Mouse (Mus musculus) ES-Bruce4 (cell line): ENCODE measurements at regions not wholly inside any gene's neighbourhood (a gene's known extent, or its start where the extent isn't known, plus 50 kb on each side); places are given as distances from the start of the nearest gene placed in this dataset.

Experiments
- H3K27ac ChIP-seq: 2 replicates; pipeline ENCODE4 v1.5.1; 2012; ENCODE audit warnings: low read length, inconsistent platforms; ENCODE audit not compliant: insufficient read depth
- H3K27me3 ChIP-seq: 2 replicates; pipeline ENCODE4 v1.6.1; 2012; ENCODE audit warnings: mild to moderate bottlenecking, low read length, inconsistent platforms; ENCODE audit not compliant: control insufficient read depth, poor library complexity, insufficient read depth, severe bottlenecking
- H3K36me3 ChIP-seq: 2 replicates; pipeline ENCODE4 v1.6.1; 2012; ENCODE audit warnings: inconsistent platforms, mild to moderate bottlenecking, low read length, moderate library complexity; ENCODE audit not compliant: control insufficient read depth, poor library complexity, insufficient read depth, severe bottlenecking
- H3K4me1 ChIP-seq: one replicate; pipeline ENCODE4 v1.8.1; 2011; ENCODE audit warnings: low read length; ENCODE audit not compliant: control insufficient read depth, insufficient read depth
- H3K4me3 ChIP-seq: 2 replicates; pipeline ENCODE4 v1.5.1; 2011; ENCODE audit warnings: low read depth, mild to moderate bottlenecking, low read length
- H3K9ac ChIP-seq: 2 replicates; pipeline ENCODE4 v1.6.1; 2012; ENCODE audit warnings: low read depth, mild to moderate bottlenecking, inconsistent platforms; ENCODE audit not compliant: poor library complexity, severe bottlenecking
- H3K9me3 ChIP-seq: replicated peaks from 2 replicates; pipeline ENCODE4 v1.6.1; 2012; ENCODE audit warnings: mild to moderate bottlenecking, low read length, inconsistent platforms; ENCODE audit not compliant: control insufficient read depth, poor library complexity, insufficient read depth, severe bottlenecking
- CTCF ChIP-seq: IDR thresholded peaks from one replicate; pipeline ENCODE4 v1.8.1; 2011; ENCODE audit warnings: low read depth, low read length
- EP300 ChIP-seq: IDR thresholded peaks from 2 replicates; pipeline ENCODE4 v1.6.1; 2011; ENCODE audit warnings: low read depth, low read length; ENCODE audit not compliant: insufficient read depth
- POLR2A ChIP-seq: IDR thresholded peaks from one replicate; pipeline ENCODE4 v1.8.1; 2011; ENCODE audit warnings: low read length; ENCODE audit not compliant: insufficient read depth

DNA sequence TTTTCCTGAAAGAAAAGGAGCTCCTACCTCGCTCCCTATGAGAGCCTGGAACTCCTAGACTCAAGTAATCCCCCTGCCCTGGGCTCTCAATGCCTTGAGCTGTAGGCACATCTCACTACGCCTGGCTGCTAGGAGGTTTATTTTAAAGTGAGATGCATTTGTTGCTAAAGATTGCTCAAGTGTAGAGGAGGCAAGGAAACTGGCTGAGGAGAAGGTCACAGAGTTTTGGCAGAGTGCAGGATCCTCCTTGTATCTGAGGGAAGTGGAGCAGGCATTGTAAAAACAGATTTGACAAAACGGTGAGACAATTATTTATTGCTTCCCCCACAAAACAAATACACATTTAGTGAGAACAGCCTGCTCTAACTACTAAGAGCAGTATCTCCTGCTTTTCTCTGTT is 228.7 kb downstream of the Gm5426 start:
- Histone ChIP-seq H3K4me1 (no peaks in the 10 kb centered on the region), H3K27ac (no peak overlapping the region), H3K4me3 (no peak overlapping the region), H3K27me3 (no peaks in the 10 kb centered on the region), H3K9ac (no peak overlapping the region), H3K9me3 (peaks cover 3% of the 10 kb centered on the region; the same call in 1 of the 2 replicates), H3K36me3 (no peaks in the 10 kb centered on the region)
- TF ChIP-seq EP300 (no peak), CTCF (no peak), POLR2A (no peak)

DNA sequence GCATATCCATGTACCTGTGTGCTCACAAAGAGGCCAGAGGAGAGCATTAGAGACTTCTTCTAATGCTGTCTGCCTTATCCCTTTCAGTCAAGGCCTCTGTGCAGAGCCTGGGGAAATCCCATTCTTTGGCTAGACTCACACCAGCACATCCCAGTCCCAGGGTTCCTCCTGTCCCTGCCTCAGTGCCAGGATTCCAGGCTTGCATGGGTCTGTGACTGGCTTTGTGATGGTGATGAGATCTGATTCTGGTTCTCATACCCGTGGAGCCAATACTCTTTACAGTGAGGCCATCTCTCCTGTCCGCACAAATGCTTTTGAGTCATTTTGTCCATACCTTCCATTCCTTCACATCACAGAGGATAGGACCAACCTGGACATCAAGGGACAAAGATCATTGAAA is 230.5 kb downstream of the Gm5426 start:
- Histone ChIP-seq H3K9ac (no peak overlapping the region), H3K27me3 (no peaks in the 10 kb centered on the region), H3K4me3 (no peak overlapping the region), H3K9me3 (peaks cover 3% of the 10 kb centered on the region; the same call in 1 of the 2 replicates), H3K36me3 (no peaks in the 10 kb centered on the region), H3K27ac (no peak overlapping the region), H3K4me1 (no peaks in the 10 kb centered on the region)
- TF ChIP-seq EP300, result no peak
- TF ChIP-seq POLR2A, result no peak
- TF ChIP-seq CTCF, result no peak

DNA sequence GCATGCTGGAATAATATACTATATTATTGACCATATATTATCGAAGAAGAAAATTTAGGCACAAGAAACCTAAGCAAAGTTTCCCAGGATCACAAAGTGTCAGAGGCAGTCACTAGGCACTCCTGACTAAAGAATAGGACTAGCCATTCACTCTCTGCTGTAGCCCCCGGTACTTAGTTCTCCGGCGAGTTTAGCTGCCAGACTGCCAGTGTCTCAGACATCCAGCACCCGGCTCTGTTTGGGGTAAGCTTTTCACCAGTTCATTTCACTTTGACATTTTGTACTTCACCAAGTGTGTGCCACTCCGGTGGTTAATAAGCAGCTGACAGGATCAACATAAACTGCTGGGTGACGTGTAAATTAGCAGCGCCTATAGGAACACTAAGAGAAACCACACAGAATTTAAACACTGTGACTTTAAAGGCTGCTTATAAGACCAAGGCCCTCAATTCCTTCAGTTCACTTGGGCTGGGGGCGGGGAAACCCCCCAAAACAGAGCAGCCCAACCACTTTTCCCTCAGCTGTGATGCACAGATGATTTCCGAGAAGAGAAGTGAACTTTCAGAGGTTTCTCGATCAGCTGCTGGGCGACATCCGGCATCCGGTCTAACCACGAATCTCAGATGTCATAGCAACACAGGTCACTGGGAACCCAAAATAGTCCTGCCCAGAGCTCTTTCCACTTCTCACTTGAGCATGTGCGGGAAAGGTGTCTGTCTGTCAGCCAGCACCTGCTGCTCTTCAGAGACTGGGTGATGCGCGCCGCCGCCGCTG is 234.3 kb downstream of the Gm5426 start:
- Histone ChIP-seq H3K9ac (no peak overlapping the region), H3K27me3 (no peaks in the 10 kb centered on the region), H3K4me1 (no peaks in the 10 kb centered on the region), H3K27ac (no peak overlapping the region), H3K36me3 (no peaks in the 10 kb centered on the region), H3K9me3 (peaks cover 3% of the 10 kb centered on the region; the same call in 1 of the 2 replicates), H3K4me3 (no peak overlapping the region)
- TF ChIP-seq EP300 (no peak), POLR2A (no peak), CTCF (no peak)

DNA sequence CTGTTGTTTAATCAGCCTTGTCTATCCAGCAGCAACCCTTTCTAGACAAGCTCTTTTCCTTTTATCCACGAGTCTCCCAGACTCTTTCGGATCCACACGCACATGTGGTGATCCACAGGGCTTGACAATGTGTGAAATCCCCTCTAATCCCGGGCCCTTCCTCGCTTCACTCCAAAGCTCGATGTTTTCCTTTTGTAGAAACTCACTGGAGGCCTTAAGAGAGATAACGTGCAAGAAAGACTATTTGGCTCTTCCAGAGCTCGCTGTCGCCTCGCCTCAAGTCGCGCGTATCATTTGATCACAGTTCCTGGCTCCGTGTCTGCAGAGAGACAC is 234.9 kb downstream of the Gm5426 start:
- peaks cover 3% of the 10 kb centered on the region; the same call in 1 of the 2 replicates for H3K9me3 ChIP-seq
- no peaks in the 10 kb centered on the region for H3K27me3 ChIP-seq
- no peaks in the 10 kb centered on the region for H3K36me3 ChIP-seq
- H3K4me1 ChIP-seq, result no peaks in the 10 kb centered on the region
- no peak overlapping the region for H3K4me3 ChIP-seq
- H3K27ac ChIP-seq, result no peak overlapping the region
- TF ChIP-seq EP300, result no peak
- TF ChIP-seq CTCF, result no peak
- no peak for TF ChIP-seq POLR2A
- no peak overlapping the region for H3K9ac ChIP-seq

DNA sequence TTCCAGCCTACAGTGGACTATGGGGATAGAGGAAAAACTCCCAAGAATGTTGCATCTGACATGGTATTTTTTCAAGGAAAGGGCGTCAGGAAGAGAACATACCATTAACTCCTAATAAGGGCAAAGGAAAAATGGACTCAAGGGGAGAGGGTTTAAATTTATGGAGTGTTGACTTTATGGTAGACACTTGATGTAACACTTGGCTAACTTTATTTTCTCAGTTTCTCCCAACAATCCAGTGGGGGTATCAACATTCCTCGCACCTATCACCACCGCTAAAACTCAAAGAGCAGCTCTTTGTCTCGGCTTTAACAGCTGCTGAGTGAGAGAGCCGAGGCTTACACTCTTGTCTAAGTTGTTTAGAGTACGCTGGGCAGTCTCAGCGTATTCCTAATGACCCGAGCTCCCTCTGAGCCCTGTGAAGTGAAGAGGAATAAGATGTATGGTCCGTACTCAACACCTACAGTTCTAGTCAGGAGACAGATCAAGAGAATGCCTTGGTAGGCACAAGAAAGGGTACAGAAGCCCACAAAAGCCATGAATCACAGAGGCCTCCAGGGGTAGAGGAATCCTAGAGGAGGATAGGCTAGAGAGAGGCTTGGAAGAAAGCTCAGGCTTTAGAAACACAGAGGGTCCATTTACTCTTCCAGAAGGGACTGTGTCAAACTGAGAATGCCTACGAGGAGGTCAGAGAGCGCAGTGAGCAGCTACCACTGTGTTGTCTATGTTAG is 236.4 kb downstream of the Gm5426 start:
- no peak overlapping the region for H3K27ac ChIP-seq
- H3K36me3 ChIP-seq, result no peaks in the 10 kb centered on the region
- H3K27me3 ChIP-seq, result no peaks in the 10 kb centered on the region
- no peak overlapping the region for H3K4me3 ChIP-seq
- H3K9ac ChIP-seq, result no peak overlapping the region
- TF ChIP-seq EP300 (no peak), CTCF (no peak), POLR2A (no peak)
- H3K4me1 ChIP-seq, result no peaks in the 10 kb centered on the region
- H3K9me3 ChIP-seq, result peaks cover 3% of the 10 kb centered on the region; the same call in 1 of the 2 replicates

DNA sequence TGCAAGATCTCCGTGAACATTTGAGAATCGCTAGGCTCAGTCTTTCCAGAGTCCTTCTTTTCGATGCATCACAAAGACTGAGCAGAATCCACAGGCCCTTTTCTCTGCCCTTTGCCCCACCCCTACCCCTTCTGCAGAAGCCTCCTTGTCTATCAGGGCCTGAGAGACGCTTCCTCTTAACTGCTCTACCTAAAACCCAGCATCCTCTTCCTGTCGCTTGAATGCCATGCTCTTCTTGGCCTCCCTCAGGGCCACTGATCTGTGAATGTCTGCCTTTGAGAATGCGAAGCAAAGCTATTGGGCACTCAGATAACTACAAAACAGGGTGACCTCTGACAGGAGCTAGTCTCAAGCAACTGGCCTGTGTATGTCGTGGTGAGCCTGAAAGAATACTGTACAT is 237.1 kb downstream of the Gm5426 start:
- no peak overlapping the region for H3K9ac ChIP-seq

More for the DNA sequence above, 237.1 kb downstream of the Gm5426 start:
- Histone ChIP-seq H3K27ac (no peak overlapping the region), H3K36me3 (no peaks in the 10 kb centered on the region), H3K9me3 (no peaks in the 10 kb centered on the region), H3K4me1 (no peaks in the 10 kb centered on the region), H3K4me3 (no peak overlapping the region), H3K27me3 (no peaks in the 10 kb centered on the region)
- TF ChIP-seq POLR2A (no peak), CTCF (no peak), EP300 (no peak)
